Mouse (Mus musculus): ENCODE results near the gene Hoxb7.

- TF ChIP-seq CTCF (IDR thresholded peaks at IDR 0.05; ENCODE audit: low read depth) (no peak), EP300 (IDR thresholded peaks at IDR 0.05; ENCODE audit: low read depth) (no peak)
Measured at GRCm38 (mm10) chr11:96324965-96325364, 38.5 kb downstream of the Hoxb7 start.
